Mouse (Mus musculus) liver, adult 2 months (tissue): ENCODE results near the gene Stxbp3. TPM values are rescaled to one million over a fixed set of nuclear protein-coding genes. Genes with fewer than 3 reads are reported as not detected.

Source experiments
- DNase-seq: peaks from one replicate; pipeline ENCODE4 v3.0.0-alpha.2; 2011; ENCODE audit warnings: low read depth, low spot score; ENCODE audit errors: extremely low read depth
- H3K27ac ChIP-seq: fragments of 200-500 bp; replicated peaks from 2 replicates; pipeline ENCODE4 v1.5.1; 2012; ENCODE audit warnings: low read depth, mild to moderate bottlenecking, control low read depth, inconsistent platforms, low read length; ENCODE audit not compliant: insufficient read depth
- H3K27me3 ChIP-seq: fragments of 200-500 bp; 2 replicates; pipeline ENCODE4 v1.6.1; 2012; ENCODE audit warnings: mild to moderate bottlenecking, moderate library complexity, low read length, inconsistent platforms; ENCODE audit not compliant: control insufficient read depth, insufficient read depth
- H3K36me3 ChIP-seq: fragments of 200-500 bp; 2 replicates; pipeline ENCODE4 v1.6.1; 2012; ENCODE audit warnings: low read length, inconsistent platforms; ENCODE audit not compliant: control insufficient read depth, insufficient read depth
- H3K4me1 ChIP-seq: fragments of 200-500 bp; 2 replicates; pipeline ENCODE4 v1.6.1; 2011; ENCODE audit warnings: low read length; ENCODE audit not compliant: control insufficient read depth, insufficient read depth
- H3K4me3 ChIP-seq: fragments of 200-500 bp; 2 replicates; pipeline ENCODE4 v1.5.1; 2011; ENCODE audit warnings: low read depth, mild to moderate bottlenecking, control low read depth, low read length, moderate library complexity; ENCODE audit not compliant: insufficient read depth
- H3K79me2 ChIP-seq: fragments of 200-500 bp; 2 replicates; pipeline ENCODE4 v1.6.1; 2012; ENCODE audit warnings: inconsistent platforms, mild to moderate bottlenecking, low read length, moderate library complexity; ENCODE audit not compliant: control insufficient read depth, insufficient read depth
- H3K9ac ChIP-seq: fragments of 200-500 bp; 2 replicates; pipeline ENCODE4 v1.6.1; 2012; ENCODE audit warnings: low read depth, mild to moderate bottlenecking, control low read depth, inconsistent platforms, low read length
- CTCF ChIP-seq: fragments of 200-500 bp; IDR thresholded peaks from 2 replicates; pipeline ENCODE4 v1.5.1; 2011; ENCODE audit warnings: low read depth, low read length, control low read depth
- POLR2A ChIP-seq: fragments of 200-500 bp; IDR thresholded peaks from 2 replicates; pipeline ENCODE4 v1.6.1; 2011; ENCODE audit warnings: low read length, control low read depth; ENCODE audit not compliant: insufficient read depth; ENCODE audit errors: extremely low read depth
- WGBS: fragments of 180-500 bp; shearing (Covaris S2); methylation state at CpG from one replicate; pipeline ENCODE4 v1.1.7; 2018; 5-methylcytosine and 5-hydroxymethylcytosine counted together
- polyA plus RNA-seq: library from polyadenylated mRNA; depleted of rRNA; stranded (reverse); fragments of >200 nt; gene quantifications from 2 replicates; pipeline ENCODE4 v1.2.3, GENCODE M21; 2012
- total RNA-seq: library from RNA; depleted of rRNA; stranded (reverse); fragments of >200 nt; gene quantifications from 2 replicates; pipeline ENCODE4 v1.2.3, GENCODE M21; 2014

Gene Stxbp3
- total and polyA plus RNA-seq, 2 experiments, result 6.0 to 34.3 TPM

DNA sequence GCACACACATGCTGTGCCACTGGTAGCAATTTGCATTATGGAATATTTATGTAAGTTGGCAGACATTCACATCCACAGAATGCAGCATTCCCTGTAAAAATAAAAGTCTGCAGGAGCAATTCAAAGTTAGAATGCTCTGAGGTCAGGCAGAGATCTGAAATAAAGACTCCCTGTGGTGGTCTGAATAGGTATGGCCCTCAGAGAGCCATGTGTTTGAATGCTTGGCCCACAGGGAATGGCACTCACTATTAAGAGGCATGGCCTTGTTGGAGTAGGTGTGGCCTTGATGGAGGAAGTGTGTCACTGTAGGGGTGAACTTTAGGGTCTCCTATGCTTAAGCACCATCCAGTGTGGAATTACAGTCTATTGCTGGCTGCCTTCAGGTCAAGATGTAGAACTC, 47.9 kb downstream of the Stxbp3 start:
- peaks cover 8% of the 10 kb centered on the region for H3K4me1 ChIP-seq
- H3K4me3 ChIP-seq, result no peak overlapping the region
- no peak overlapping the region for H3K9ac ChIP-seq
- H3K27ac ChIP-seq, result no peak overlapping the region
- DNase-seq, result no peak
- H3K27me3 ChIP-seq, result no peaks in the 10 kb centered on the region
- peaks cover 34% of the 10 kb centered on the region for H3K36me3 ChIP-seq
- H3K79me2 ChIP-seq, result no peaks in the 10 kb centered on the region
- TF ChIP-seq CTCF, result no peak
- no peak for TF ChIP-seq POLR2A

DNA sequence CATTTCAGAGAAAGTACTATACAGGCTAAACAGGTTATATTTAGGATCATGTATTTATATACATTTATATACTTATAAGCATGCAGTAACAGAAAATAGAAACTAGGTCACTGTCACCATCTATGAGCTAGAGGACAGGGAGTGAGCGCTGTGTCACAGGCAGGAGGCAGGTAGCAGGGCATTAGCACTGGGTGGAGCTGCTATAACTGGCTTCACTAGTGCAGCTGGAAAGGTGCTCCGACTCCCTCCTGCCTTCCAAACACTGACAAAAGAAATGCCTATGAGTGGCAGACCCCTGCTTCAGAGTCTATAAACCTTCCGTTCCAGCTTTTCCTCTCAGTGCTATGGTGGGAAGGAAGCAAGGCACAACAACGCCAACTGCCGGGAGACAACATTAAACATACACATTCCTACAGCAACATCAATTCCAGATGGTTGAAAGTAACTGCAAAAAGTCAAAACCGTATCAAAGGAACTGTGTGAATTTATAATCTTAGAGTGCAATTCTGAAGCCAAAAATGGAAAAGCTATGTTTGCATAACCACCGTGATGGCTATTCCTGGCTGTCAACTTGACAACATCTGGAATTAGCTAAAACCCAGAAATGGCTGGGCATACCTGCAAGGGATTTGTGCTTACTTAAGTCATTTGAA, 49.1 kb downstream of the Stxbp3 start:
- H3K79me2 ChIP-seq, result no peaks in the 10 kb centered on the region
- no peak overlapping the region for H3K9ac ChIP-seq
- H3K27me3 ChIP-seq, result no peaks in the 10 kb centered on the region
- H3K4me1 ChIP-seq, result peaks cover 8% of the 10 kb centered on the region
- H3K4me3 ChIP-seq, result no peak overlapping the region
- peaks cover 26% of the 10 kb centered on the region for H3K36me3 ChIP-seq
- H3K27ac ChIP-seq, result no peak overlapping the region
- TF ChIP-seq POLR2A, result no peak
- no peak for TF ChIP-seq CTCF
- 88% methylated on average over 7 of the region's 7 CpGs for WGBS
- DNase-seq, result no peak

DNA sequence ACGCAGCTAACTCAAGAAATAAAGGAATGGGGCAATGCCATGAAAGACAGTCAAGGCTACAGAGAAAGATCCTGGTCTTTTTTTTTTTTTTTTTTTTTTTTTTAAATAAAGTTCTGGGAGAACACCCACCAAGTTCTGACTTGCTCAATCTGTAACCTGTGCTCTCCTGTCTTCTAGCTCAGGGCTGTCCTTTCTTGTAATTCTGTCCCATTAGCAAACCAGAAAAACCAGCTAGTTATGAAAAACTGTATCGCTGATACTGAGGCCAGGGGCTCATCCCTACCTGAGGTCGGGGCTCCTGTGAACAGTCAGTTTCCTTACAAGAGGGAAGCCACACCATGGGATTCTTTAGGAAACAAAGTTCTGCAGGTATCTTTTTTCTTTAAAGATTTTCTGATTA, 49.8 kb downstream of the Stxbp3 start:
- WGBS, result 93% methylated on average over 3 of the region's 3 CpGs
- no peak for DNase-seq

DNA sequence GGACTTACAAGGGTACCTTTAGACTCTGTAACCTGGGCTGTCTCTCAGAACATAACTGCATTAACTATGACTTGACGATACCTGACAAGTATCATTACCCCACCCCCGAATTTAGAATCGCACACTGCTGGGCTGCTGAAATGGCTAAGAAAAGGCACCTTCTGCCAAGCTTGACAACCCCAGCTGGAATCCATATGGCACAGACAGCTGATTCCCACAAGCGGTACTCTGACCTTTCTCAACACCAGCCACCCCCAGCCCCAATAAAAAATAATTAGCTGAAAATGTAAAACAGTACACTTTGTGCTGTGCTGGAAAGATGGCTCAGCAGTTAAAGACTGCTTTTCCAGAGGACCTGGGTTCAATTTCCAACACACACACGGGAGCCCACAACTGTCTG, 51.0 kb downstream of the Stxbp3 start:
- Histone ChIP-seq H3K27ac (no peak overlapping the region), H3K9ac (no peak overlapping the region), H3K27me3 (no peaks in the 10 kb centered on the region), H3K4me1 (peaks cover 8% of the 10 kb centered on the region), H3K36me3 (peaks cover 15% of the 10 kb centered on the region; the same call in 1 of the 2 replicates), H3K79me2 (no peaks in the 10 kb centered on the region), H3K4me3 (no peak overlapping the region)
- DNase-seq, result no peak
- no peak for TF ChIP-seq CTCF
- no peak for TF ChIP-seq POLR2A
- 93% methylated on average over 5 of the region's 5 CpGs for WGBS

More for the DNA sequence above, 49.8 kb downstream of the Stxbp3 start:
- Histone ChIP-seq H3K79me2 (no peaks in the 10 kb centered on the region), H3K4me3 (no peak overlapping the region), H3K4me1 (peaks cover 8% of the 10 kb centered on the region), H3K27me3 (no peaks in the 10 kb centered on the region), H3K9ac (no peak overlapping the region), H3K36me3 (peaks cover 20% of the 10 kb centered on the region), H3K27ac (no peak overlapping the region)
- no peak for TF ChIP-seq POLR2A
- no peak for TF ChIP-seq CTCF

DNA sequence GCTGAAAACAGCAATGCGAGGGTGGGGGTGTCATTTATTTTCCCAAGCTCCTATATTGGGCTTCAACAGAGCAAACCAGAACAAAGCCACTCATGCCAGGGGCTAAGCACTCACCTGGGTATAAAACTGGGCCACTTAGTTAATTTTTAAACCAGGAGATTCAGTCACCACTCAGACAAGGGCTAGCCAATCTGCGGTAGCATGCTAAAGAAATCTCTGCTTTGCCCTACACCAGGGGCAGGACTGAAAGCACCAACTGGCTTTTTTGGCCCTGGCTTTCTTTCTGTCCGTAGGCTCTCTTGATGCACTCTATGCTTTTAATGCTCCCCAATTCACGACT, 51.9 kb downstream of the Stxbp3 start:
- TF ChIP-seq POLR2A (no peak), CTCF (no peak)
- Histone ChIP-seq H3K36me3 (peaks cover 10% of the 10 kb centered on the region; the same call in 1 of the 2 replicates), H3K4me1 (peaks cover 8% of the 10 kb centered on the region), H3K9ac (no peak overlapping the region), H3K27ac (no peak overlapping the region), H3K27me3 (no peaks in the 10 kb centered on the region), H3K79me2 (no peaks in the 10 kb centered on the region), H3K4me3 (no peak overlapping the region)
- peak; percentile 80 for DNase-seq
- 34% methylated on average over 4 of the region's 4 CpGs for WGBS

DNA sequence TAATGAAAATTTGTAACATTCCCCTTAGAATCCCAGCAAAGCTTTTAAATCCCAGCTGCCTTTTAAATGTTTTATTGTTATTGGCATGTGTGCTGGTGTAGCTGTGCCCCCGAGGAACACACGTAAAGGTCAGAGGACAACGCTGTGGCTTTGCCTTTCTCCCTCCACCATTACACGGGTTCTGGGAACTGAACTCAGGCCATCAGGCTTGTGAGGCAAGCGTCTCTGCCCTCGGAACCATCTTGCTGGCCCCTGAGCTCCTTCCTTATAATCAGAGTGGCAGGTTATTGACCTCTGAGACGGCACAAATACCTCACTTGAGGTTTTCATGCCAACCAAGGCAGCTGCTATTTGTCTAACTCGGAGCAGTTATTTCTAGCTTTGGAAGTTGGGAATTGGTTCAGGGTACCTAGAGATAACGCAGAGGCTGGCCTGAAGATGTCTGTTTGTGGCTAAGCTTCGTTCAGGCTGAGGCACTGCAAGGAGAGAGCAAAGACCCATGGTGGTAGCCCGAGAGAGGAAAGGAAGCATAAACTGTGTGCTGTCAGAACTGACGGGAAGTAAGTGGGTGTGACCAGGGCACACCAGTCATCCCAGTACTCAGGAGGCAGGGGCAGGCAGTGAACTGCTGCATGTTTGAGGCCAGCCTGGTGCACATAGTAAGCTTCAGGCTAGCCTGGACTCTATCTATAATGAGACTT, 52.4 kb downstream of the Stxbp3 start:
- H3K4me1 ChIP-seq, result peaks cover 8% of the 10 kb centered on the region
- 52% methylated on average over 12 of the region's 12 CpGs for WGBS
- H3K4me3 ChIP-seq, result no peak overlapping the region
- DNase-seq, result no peak
- H3K79me2 ChIP-seq, result no peaks in the 10 kb centered on the region
- TF ChIP-seq POLR2A (no peak), CTCF (no peak)
- H3K27me3 ChIP-seq, result no peaks in the 10 kb centered on the region
- H3K9ac ChIP-seq, result no peak overlapping the region
- no peak overlapping the region for H3K27ac ChIP-seq
- peaks cover 8% of the 10 kb centered on the region; the same call in 1 of the 2 replicates for H3K36me3 ChIP-seq
